Mouse (Mus musculus) large intestine, adult 2 months (tissue): ENCODE data around the gene Tmem132b. TPM values are rescaled to one million over a fixed set of nuclear protein-coding genes. Genes with fewer than 3 reads are reported as not detected.

ENCODE experiments used
- DNase-seq: peaks from one replicate; pipeline ENCODE4 v3.0.0-alpha.2; 2012; ENCODE audit warnings: low read depth, low spot score
- WGBS: fragments of 180-500 bp; shearing (Covaris S2); methylation state at CpG from one replicate; pipeline ENCODE4 v1.1.7; 2018; 5-methylcytosine and 5-hydroxymethylcytosine counted together
- polyA plus RNA-seq: library from polyadenylated mRNA; depleted of rRNA; stranded (reverse); fragments of >200 nt; gene quantifications from 2 replicates; pipeline ENCODE4 v1.2.3, GENCODE M21; 2012

Gene Tmem132b
- polyA plus RNA-seq, 1 experiment, result 0.12 TPM

- no peak for DNase-seq
- WGBS, result 37% methylated on average over 9 of the region's 9 CpGs
Observed at GRCm38 (mm10) chr5:125737105-125737504, 205.5 kb downstream of the Tmem132b start.

- WGBS, result 75% methylated on average over 6 of the region's 6 CpGs
- no peak for DNase-seq
Observed at GRCm38 (mm10) chr5:125743503-125743902, 211.9 kb downstream of the Tmem132b start.

DNA sequence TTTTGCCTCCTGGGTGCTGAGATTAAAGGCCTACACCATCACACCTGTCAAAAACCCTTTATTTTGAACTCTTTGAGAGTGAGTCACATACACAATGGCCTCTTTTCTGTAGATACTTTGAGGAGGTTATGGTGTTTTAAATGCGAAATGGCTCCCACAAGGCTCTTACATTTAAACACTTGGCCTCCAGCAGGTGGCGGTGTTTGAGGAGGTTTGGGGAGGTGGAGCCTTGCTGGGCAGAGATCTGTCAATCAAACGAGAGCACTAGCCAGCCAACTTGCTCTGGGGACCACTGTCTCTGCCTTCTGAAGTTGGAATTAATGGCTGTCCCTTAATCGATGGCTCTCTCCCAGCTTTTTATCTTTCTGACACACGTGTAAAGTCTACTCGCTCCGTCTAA lies 214.2 kb downstream of the Tmem132b start:
- DNase-seq, result no peak
- WGBS, result 60% methylated on average over 7 of the region's 7 CpGs

- 72% methylated on average over 5 of the region's 5 CpGs for WGBS
- DNase-seq, result no peak
Observed at GRCm38 (mm10) chr5:125751481-125751880, 219.9 kb downstream of the Tmem132b start.

DNA sequence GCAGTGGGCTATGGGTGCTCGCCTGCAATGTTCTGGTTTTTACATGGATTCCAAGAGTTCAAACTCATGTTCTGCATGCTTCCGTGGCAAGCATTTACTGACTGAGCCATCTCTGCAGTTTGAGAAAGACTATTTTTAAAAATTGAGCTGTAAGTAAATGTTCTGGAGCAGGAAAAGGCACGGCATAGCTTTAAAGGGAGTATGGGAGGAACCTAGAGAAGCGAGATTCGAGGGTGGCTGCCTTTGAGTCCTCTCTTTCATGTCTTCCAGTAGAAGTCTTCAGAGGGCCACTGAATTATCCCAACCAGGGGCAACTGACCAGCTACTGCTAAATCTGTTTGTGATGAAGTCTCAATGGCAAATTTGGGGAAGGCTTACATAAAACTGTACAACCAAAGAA lies 221.0 kb downstream of the Tmem132b start:
- 68% methylated on average over 5 of the region's 5 CpGs for WGBS
- no peak for DNase-seq

DNA sequence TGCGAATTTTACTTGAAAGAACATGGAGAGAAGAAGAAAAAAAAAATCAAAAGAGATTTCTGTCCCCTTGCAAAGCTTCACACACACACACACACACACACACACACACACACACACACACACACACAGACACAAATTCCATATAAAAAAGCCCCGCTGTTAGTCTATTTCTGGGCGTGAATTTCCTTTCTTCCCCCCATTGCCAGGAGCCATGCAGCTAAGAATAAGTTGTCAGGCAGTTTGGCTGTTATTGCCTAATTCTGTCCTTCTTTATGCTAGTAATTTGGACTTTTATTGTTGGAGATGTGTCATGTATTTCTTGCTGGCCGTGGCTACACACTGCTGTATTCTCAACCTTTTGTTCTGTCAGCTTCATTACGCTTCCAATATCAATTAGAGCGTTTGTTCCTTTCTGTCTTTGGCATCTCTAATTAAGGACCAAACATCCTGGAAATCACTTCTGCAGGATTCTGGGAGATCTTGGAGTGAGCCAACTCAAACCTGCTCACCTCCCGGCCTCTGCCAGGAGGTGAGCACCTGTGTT lies 225.5 kb downstream of the Tmem132b start:
- DNase-seq, result no peak
- WGBS, result 82% methylated on average over 7 of the region's 7 CpGs

DNA sequence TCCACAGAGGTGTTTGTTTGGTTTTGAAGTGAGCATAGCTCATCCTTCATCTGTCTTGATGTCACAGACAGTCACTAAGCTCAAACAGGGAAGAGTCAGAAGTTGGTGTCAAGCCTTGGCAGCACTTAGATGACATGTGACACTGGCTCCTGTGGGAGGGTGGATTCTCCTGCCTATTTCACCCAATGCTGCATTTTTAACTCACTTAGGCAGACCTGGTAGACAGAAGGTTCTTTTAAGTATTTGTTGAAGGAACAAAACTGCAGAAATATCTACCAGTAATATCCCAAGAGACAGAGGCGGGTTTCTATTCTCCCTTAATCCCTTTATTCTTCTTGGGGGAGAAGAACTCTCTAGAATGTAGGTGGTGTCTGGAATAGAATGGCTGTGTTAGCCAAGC lies 226.9 kb downstream of the Tmem132b start:
- 73% methylated on average over 1 of the region's 1 CpGs for WGBS
- DNase-seq, result no peak

GRCm38 (mm10) chr5:125766941-125767340 lies 235.4 kb downstream of the Tmem132b start:
- no peak for DNase-seq
- WGBS, result 48% methylated on average over 6 of the region's 6 CpGs

DNA sequence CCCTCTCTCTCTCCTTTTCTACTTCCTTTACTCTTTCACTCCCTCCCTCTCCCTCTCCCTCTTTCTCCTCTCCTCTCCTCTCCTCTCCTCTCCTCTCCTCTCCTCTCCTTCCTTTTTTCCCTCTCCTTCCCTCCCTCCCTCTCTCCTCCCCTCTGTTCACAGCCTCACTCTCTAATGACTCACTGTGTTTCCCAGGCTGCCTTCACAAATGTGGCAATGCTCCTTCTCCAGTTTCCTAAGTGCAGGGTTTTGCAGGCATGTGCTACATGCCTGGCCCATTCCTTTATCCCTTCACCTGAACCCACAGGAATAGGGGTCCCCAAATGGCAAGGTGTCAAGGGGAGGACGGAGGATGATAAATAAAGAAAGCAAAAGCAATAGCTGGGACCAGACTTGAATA lies 236.4 kb downstream of the Tmem132b start:
- DNase-seq, result no peak
- 59% methylated on average over 1 of the region's 1 CpGs for WGBS

- 89% methylated on average over 4 of the region's 4 CpGs for WGBS
- DNase-seq, result no peak
Observed at GRCm38 (mm10) chr5:125772238-125772637, 240.7 kb downstream of the Tmem132b start.

- 43% methylated on average over 2 of the region's 2 CpGs for WGBS
- DNase-seq, result no peak
Observed at GRCm38 (mm10) chr5:125772756-125773155, 241.2 kb downstream of the Tmem132b start.

GRCm38 (mm10) chr5:125780332-125780731 lies 248.8 kb downstream of the Tmem132b start:
- no peak for DNase-seq
- WGBS, result 97% methylated on average over 1 of the region's 1 CpGs

DNA sequence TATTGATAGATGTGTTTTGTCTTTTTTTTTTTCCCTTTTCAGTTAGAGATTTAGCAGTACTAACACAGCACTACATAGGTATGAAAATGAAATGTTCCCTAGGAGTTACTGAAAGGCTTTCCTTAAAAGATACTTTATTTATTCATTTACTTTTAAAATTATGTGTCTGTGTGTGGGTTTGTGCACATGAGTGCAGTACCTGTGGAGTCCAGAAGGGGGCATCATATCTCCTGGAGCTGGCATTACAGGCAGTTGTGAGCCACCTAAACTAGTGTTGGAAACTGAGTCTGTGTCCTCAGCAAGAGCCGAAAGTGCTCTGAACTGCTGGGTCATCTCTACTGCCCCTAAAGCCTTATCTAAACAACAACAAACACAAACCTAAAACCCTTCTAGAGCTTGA lies 261.1 kb downstream of the Tmem132b start:
- no peak for DNase-seq
- 94% methylated on average over 1 of the region's 1 CpGs for WGBS

DNA sequence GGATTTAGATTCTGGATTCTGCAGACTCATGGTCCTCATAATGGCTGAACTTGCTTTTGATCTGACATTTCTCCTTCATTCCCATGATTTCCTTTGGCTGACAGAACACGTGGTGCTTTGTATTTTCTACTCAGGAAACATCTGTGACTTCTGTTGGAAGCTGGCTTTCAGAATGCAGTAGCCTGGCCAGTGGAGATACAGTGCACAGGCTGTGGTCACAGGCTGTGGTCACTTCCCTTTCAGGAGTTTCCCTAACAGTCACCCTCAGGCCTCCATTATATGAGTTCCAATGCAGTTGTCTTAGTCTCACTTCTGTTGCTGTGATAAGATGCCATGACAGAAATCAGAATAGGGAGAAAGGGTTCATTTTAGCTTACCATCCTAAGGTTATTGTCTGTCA lies 262.7 kb downstream of the Tmem132b start:
- DNase-seq, result no peak
- WGBS, result 53% methylated on average over 1 of the region's 1 CpGs

DNA sequence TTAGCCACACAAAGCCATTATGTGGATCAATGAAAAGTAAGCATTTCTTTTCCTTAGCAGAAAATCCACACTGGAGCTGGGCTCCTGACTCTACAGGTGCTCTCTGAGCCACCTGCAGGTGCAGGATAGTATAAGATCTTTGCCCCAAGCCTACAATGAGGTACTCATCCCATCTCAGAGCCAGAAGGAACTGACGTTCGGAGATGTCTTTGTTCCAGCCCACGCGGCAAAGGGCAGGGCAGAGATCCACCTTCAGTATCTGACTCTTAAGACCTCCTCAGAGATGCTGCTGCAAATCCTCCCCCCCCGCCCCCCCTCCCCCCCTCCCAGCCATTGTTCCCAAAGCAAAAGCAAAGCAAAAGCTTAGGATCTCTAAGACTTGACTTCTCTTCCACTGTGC lies 268.0 kb downstream of the Tmem132b start:
- DNase-seq, result no peak
- WGBS, result 50% methylated on average over 5 of the region's 5 CpGs

DNA sequence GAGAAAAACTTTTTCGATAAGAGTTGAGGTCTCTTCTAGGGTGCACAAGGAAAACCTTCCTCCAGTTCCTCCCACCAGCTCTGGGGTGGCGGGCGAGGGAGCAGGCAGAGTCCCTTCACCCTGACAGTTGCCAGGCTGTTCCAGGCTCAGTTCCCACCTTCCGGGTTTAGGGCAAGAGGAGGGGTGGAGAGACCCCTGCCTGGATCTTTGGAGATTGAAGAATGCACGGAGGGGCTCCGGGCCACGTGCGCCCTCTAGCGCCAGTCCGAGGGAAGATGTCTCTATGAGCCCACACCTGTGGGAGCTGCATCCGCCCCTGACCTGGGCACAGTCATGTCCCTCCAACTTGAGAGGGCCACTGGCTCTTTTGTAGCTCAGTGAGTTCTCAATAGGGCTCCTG lies 268.5 kb downstream of the Tmem132b start:
- no peak for DNase-seq
- WGBS, result 14% methylated on average over 11 of the region's 11 CpGs

- DNase-seq, result no peak
- WGBS, result 80% methylated on average over 7 of the region's 7 CpGs
Observed at GRCm38 (mm10) chr5:125802801-125803200, 271.2 kb downstream of the Tmem132b start.

DNA sequence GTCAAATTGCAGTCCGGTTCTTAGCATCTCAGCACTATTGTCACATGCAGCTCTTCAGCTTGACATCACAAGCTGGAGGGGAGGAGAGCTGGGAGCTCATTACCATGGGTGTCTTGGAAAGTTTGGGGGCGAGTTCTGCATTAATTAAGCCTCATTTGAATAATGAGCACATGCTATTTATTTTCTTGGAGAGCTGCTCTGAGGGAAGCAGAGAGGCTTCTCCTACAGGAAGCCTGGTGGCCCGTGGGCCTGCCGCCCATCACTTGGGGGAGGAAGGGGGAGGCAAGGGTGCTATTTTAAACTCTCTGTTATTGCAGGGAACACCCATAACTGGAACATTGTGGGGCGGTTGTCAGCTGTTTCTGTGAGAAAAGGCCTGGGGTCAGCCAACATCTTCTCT lies 273.8 kb downstream of the Tmem132b start:
- 62% methylated on average over 5 of the region's 5 CpGs for whole genome bisulfite sequencing
- DNase-seq, result no peak

DNA sequence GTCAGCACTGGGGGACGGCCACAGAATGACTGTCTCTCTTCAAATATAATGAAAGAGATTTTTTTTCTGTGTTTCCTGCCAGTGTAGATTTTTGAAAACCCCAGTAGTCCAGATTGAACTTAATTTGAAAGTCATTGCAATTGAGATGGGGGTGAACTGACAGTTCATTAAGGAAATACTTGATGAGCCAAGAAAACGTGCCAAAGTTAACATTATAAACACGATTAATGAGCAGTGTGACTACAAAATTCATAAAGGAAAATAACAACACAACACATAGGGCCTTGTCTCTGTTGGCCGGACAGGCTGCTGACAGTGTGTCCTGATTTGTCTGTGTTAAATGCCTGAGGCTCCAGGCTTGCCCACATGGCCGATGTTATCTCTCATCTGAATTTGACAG lies 276.3 kb downstream of the Tmem132b start:
- 74% methylated on average over 5 of the region's 5 CpGs for WGBS
- no peak for DNase-seq

DNA sequence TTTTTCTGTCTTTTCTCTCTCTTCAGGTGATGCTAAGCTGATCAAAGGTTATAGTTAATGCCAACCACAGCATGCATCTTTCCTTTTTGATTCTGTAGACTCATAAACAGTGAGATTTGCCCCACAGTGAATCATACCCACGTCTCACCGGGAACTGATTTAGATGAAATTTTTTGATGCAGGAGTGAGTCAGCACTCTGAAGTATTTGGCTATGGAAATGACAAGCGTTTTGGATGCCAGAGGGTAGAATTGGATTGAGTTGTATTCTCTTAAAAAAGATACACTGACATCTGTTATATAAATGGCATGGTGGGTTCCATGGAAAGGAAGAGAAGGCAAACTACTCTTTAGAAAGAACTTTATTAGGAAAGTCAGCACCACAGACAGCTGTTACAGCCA lies 297.8 kb downstream of the Tmem132b start:
- DNase-seq, result no peak
- 79% methylated on average over 3 of the region's 3 CpGs for WGBS

DNA sequence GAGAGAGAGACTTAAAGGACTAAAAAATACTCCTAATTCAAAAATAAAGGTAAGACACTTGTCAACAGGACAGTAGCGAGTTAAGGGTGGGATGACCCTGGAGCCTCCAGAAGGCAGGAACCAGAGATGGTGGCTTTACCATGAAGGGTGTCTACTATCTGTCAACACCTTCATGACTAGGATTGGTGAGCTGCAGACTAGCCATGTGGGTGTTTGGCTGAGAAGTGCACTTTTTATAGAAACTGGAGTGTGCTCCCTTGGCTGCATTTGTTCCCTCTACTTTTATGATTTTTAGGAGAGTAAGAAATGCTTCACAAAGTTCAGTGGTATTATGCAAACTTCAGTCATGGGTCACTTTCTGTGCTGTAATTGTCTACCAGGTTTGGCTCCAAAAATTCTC lies 304.3 kb downstream of the Tmem132b start:
- WGBS, result 85% methylated on average over 1 of the region's 1 CpGs
- DNase-seq, result no peak

- no peak for DNase-seq
- 79% methylated on average over 5 of the region's 5 CpGs for WGBS
Observed at GRCm38 (mm10) chr5:125836761-125837160, 305.2 kb downstream of the Tmem132b start.
